Comparison of ENCODE assay signal across 8 mouse cellular contexts in genomic region chr8:69790364-69790763, GRCm38 (mm10). TPM values are rescaled to one million over a fixed set of nuclear protein-coding genes. Genes with fewer than 3 reads are reported as not detected.
DNase-seq lines count a peak whose midpoint lies in the region; ATAC-seq and TF ChIP-seq lines count a peak whose summit lies in the region.

No protein-coding gene starts in this region.

- no peak for ATAC-seq in heart, embryonic 14.5 days (ENCODE audit: insufficient number of reproducible peaks, insufficient read depth, low FRiP score, low read depth)
- ATAC-seq in embryonic facial prominence, embryonic 15.5 days (ENCODE audit: insufficient number of reproducible peaks, low FRiP score, low TSS enrichment, low read depth) = no peak
- peak; percentile 16; the same call in 1 of the 2 replicates for ATAC-seq in neural tube, embryonic 14.5 days (ENCODE audit: low read depth)

- intact Hi-C loops in heart, postnatal 14 days (cut with DNase I) = loop anchor here (5.0 kb wide), 1 partner anchor 73 kb away; no protein-coding TSS in a partner anchor

- H3K4me1 ChIP-seq in heart, embryonic 14.5 days (ENCODE audit: control insufficient read depth in 2 of 2, insufficient read depth in 2 of 2, low read length in 2 of 2) = peaks cover 4 to 19% of the 10 kb centered on the region in 2 experiments; a peak in 3 of 4 replicates
- peaks cover 25% of the 10 kb centered on the region for H3K4me1 ChIP-seq in embryonic facial prominence, embryonic 15.5 days
- peaks cover 23% of the 10 kb centered on the region for H3K4me1 ChIP-seq in limb, embryonic 10.5 days
- H3K4me1 ChIP-seq in neural tube, embryonic 14.5 days (ENCODE audit: control insufficient read depth, insufficient read depth, low read length) = peaks cover 13% of the 10 kb centered on the region

- peak overlapping the region; percentile 73 to 82 for H3K4me3 ChIP-seq in heart, embryonic 14.5 days (ENCODE audit: control insufficient read depth in 1 of 2, insufficient read depth in 1 of 2, low read depth in 1 of 2, low read length in 2 of 2)
- peak overlapping the region; percentile 89 for H3K4me3 ChIP-seq in C2C12 (ENCODE audit: insufficient read depth, poor library complexity, severe bottlenecking)
- H3K4me3 ChIP-seq in embryonic facial prominence, embryonic 15.5 days (replicated peaks) = peak overlapping the region; percentile 100
- peak overlapping the region; percentile 100 for H3K4me3 ChIP-seq in limb, embryonic 10.5 days
- peak overlapping the region; percentile 97 for H3K4me3 ChIP-seq in neural tube, embryonic 14.5 days (ENCODE audit: low read depth, low read length)

- peaks cover 29% of the 10 kb centered on the region for H3K79me3 ChIP-seq in C2C12 (ENCODE audit: low read depth)

- no peaks in the 10 kb centered on the region for H3K27me3 ChIP-seq in heart, embryonic 14.5 days (ENCODE audit: control insufficient read depth, insufficient read depth, low read length)
- H3K27me3 ChIP-seq in C2C12 (ENCODE audit: control insufficient read depth, insufficient read depth, insufficient read length) = no peaks in the 10 kb centered on the region
- no peaks in the 10 kb centered on the region for H3K27me3 ChIP-seq in embryonic facial prominence, embryonic 15.5 days
- no peaks in the 10 kb centered on the region for H3K27me3 ChIP-seq in limb, embryonic 10.5 days (ENCODE audit: low read depth, poor library complexity, severe bottlenecking)
- H3K27me3 ChIP-seq in neural tube, embryonic 14.5 days (ENCODE audit: control insufficient read depth, insufficient read depth, low read length) = no peaks in the 10 kb centered on the region

- no peaks in the 10 kb centered on the region for H3K9me3 ChIP-seq in heart, embryonic 14.5 days (ENCODE audit: control insufficient read depth, low read length)
- H3K9me3 ChIP-seq in embryonic facial prominence, embryonic 15.5 days (replicated peaks) = no peaks in the 10 kb centered on the region
- no peaks in the 10 kb centered on the region for H3K9me3 ChIP-seq in limb, embryonic 10.5 days (replicated peaks)
- H3K9me3 ChIP-seq in neural tube, embryonic 14.5 days (ENCODE audit: control insufficient read depth, low read length) = no peaks in the 10 kb centered on the region

- peaks cover 21% of the 10 kb centered on the region for H3K36me3 ChIP-seq in heart, embryonic 14.5 days (ENCODE audit: control insufficient read depth, insufficient read depth, low read length)
- peaks cover 29% of the 10 kb centered on the region for H3K36me3 ChIP-seq in C2C12 (ENCODE audit: control insufficient read depth, insufficient read depth)
- peaks cover 17% of the 10 kb centered on the region for H3K36me3 ChIP-seq in embryonic facial prominence, embryonic 15.5 days
- peaks cover 29% of the 10 kb centered on the region for H3K36me3 ChIP-seq in limb, embryonic 10.5 days
- peaks cover 4% of the 10 kb centered on the region; the same call in 1 of the 2 replicates for H3K36me3 ChIP-seq in neural tube, embryonic 14.5 days (ENCODE audit: control insufficient read depth, insufficient read depth, low read length)

- H3ac ChIP-seq in C2C12 (ENCODE audit: control insufficient read depth, insufficient read length, low read depth) = peak overlapping the region; percentile 96

- H3K79me2 ChIP-seq in C2C12 (ENCODE audit: control insufficient read depth, insufficient read depth) = peaks cover 45% of the 10 kb centered on the region

- no peak for TF ChIP-seq CTCF in C2C12 (IDR thresholded peaks at IDR 0.05; ENCODE audit: control insufficient read depth, insufficient read depth, insufficient read length)

- WGBS in heart, embryonic 14.5 days = 27% methylated on average over 11 of the region's 11 CpGs
- WGBS in embryonic facial prominence, embryonic 15.5 days = 28% methylated on average over 11 of the region's 11 CpGs
- WGBS in limb, embryonic 10.5 days = 34% methylated on average over 11 of the region's 11 CpGs
- WGBS in neural tube, embryonic 14.5 days = 26% methylated on average over 11 of the region's 11 CpGs

- H3K27ac ChIP-seq in heart, embryonic 14.5 days (replicated peaks in 1 of 2; ENCODE audit: control insufficient read depth in 1 of 2, insufficient read depth in 1 of 2, low read depth in 2 of 2, low read length in 2 of 2) = peak overlapping the region in 1 of 2 experiments; percentile 86; a peak in 2 of 4 replicates
- peak overlapping the region; percentile 89; the same call in 1 of the 2 replicates for H3K27ac ChIP-seq in embryonic facial prominence, embryonic 15.5 days (replicated peaks)
- peak overlapping the region; percentile 96 for H3K27ac ChIP-seq in limb, embryonic 10.5 days
- peak overlapping the region; percentile 63; the same call in 1 of the 2 replicates for H3K27ac ChIP-seq in neural tube, embryonic 14.5 days (ENCODE audit: low read depth, low read length)

- no peak for DNase-seq in heart, postnatal 14 days
- DNase-seq in limb, embryonic 10.5 days (ENCODE audit: low spot score) = no peak
- DNase-seq in gastrocnemius, postnatal 4 days (ENCODE audit: low spot score in 2 of 2) = no peak
- no peak for DNase-seq in frontal cortex, adult 2 months (ENCODE audit: extremely low spot score in 1 of 2, low spot score in 1 of 2)

- peak overlapping the region; percentile 83 for H3K4me2 ChIP-seq in heart, embryonic 14.5 days (ENCODE audit: low read length)
- peak overlapping the region; percentile 77 for H3K4me2 ChIP-seq in embryonic facial prominence, embryonic 15.5 days (replicated peaks)
- H3K4me2 ChIP-seq in neural tube, embryonic 14.5 days (ENCODE audit: low read depth, low read length) = peak overlapping the region; percentile 90

- H3K9ac ChIP-seq in heart, embryonic 14.5 days (ENCODE audit: low read length) = peak overlapping the region; percentile 90
- H3K9ac ChIP-seq in embryonic facial prominence, embryonic 15.5 days = peak overlapping the region; percentile 81; the same call in 1 of the 2 replicates
- H3K9ac ChIP-seq in neural tube, embryonic 14.5 days (replicated peaks; ENCODE audit: low read depth, low read length) = peak overlapping the region; percentile 89

TF ChIP-seq in C2C12, 6 proteins besides CTCF, POLR2A, EP300 and RAD21 (continues in another document):
- TF ChIP-seq MYOD1 (IDR thresholded peaks at IDR 0.05; ENCODE audit: control insufficient read depth, insufficient read length, low read depth) (no peak), MYOG (IDR thresholded peaks at IDR 0.05; ENCODE audit: control insufficient read depth, extremely low read depth, insufficient read length) (no peak), USF1 (IDR thresholded peaks at IDR 0.05; ENCODE audit: low read depth) (no peak)

RNA-seq across cellular contexts. Expression of gene Atp13a1, which starts 0.6 kb away (rescaled TPM):
- polyA plus RNA-seq in heart, embryonic 14.5 days (2014; fragmentation: Nextera tagmentation; extraction: Ambion mirVana) = 25.0 and 27.2 TPM in 2 replicates
- 10 to 100 TPM; 17.8 to 19.3 TPM for total RNA-seq in heart, postnatal 14 days (2021)
- 36.2 TPM for polyA plus RNA-seq in C2C12 (2012; fragmentation: generic; extraction: Trizol)
- 46.5 and 51.9 TPM in 2 replicates for polyA plus RNA-seq in embryonic facial prominence, embryonic 15.5 days (2015; fragmentation: Nextera tagmentation; extraction: Ambion mirVana)
- 65.7 and 70.0 TPM in 2 replicates for polyA plus RNA-seq in limb, embryonic 10.5 days (2016; fragmentation: Nextera tagmentation; extraction: Ambion mirVana)
- 48.0 and 51.1 TPM in 2 replicates for polyA plus RNA-seq in neural tube, embryonic 14.5 days (2014; fragmentation: Nextera tagmentation; extraction: Ambion mirVana)
- total RNA-seq in gastrocnemius, postnatal 4 days (2021) = 10 to 100 TPM; 21.3 to 22.3 TPM
- polyA plus RNA-seq in frontal cortex, adult 2 months (2012; rRNA removed) = 50.6 and 51.6 TPM in 2 replicates

RNA-seq across cellular contexts. Expression of gene Zfp866, which starts 0.6 kb away (rescaled TPM):
- 17.3 and 18.7 TPM in 2 replicates for polyA plus RNA-seq in heart, embryonic 14.5 days (2014; fragmentation: Nextera tagmentation; extraction: Ambion mirVana)
- total RNA-seq in heart, postnatal 14 days (2021) = 10 to 100 TPM; 19.5 to 19.8 TPM
- polyA plus RNA-seq in C2C12 (2012; fragmentation: generic; extraction: Trizol) = 3.9 TPM
- 28.2 and 30.6 TPM in 2 replicates for polyA plus RNA-seq in embryonic facial prominence, embryonic 15.5 days (2015; fragmentation: Nextera tagmentation; extraction: Ambion mirVana)
- polyA plus RNA-seq in limb, embryonic 10.5 days (2016; fragmentation: Nextera tagmentation; extraction: Ambion mirVana) = 31.1 and 38.1 TPM in 2 replicates
- 47.1 and 47.7 TPM in 2 replicates for polyA plus RNA-seq in neural tube, embryonic 14.5 days (2014; fragmentation: Nextera tagmentation; extraction: Ambion mirVana)
- total RNA-seq in gastrocnemius, postnatal 4 days (2021) = 10 to 100 TPM; 18.9 to 21.5 TPM
- polyA plus RNA-seq in frontal cortex, adult 2 months (2012; rRNA removed) = 22.4 and 23.2 TPM in 2 replicates

RNA-seq across cellular contexts. Expression of gene Gm20422, which starts 15.7 kb away (rescaled TPM):
- polyA plus RNA-seq in heart, embryonic 14.5 days (2014; fragmentation: Nextera tagmentation; extraction: Ambion mirVana) = 0.98 TPM in 1 of 2 replicates, not detected in the other
- total RNA-seq in heart, postnatal 14 days (2021) = 1 to 10 TPM; 1.9 to 2.2 TPM
- polyA plus RNA-seq in C2C12 (2012; fragmentation: generic; extraction: Trizol) = 0.28 TPM
- polyA plus RNA-seq in embryonic facial prominence, embryonic 15.5 days (2015; fragmentation: Nextera tagmentation; extraction: Ambion mirVana) = 0.84 TPM in 1 of 2 replicates, not detected in the other
- polyA plus RNA-seq in limb, embryonic 10.5 days (2016; fragmentation: Nextera tagmentation; extraction: Ambion mirVana) = 0.19 TPM in 1 of 2 replicates, not detected in the other
- 0.45 and 0.86 TPM in 2 replicates for polyA plus RNA-seq in neural tube, embryonic 14.5 days (2014; fragmentation: Nextera tagmentation; extraction: Ambion mirVana)
- 1 to 10 TPM; 4.0 to 6.3 TPM for total RNA-seq in gastrocnemius, postnatal 4 days (2021)
- 0.92 TPM in 1 of 2 replicates, not detected in the other for polyA plus RNA-seq in frontal cortex, adult 2 months (2012; rRNA removed)

RNA-seq across cellular contexts. Expression of gene Gmip, which starts 18.1 kb away (rescaled TPM):
- 6.2 and 7.3 TPM in 2 replicates for polyA plus RNA-seq in heart, embryonic 14.5 days (2014; fragmentation: Nextera tagmentation; extraction: Ambion mirVana)
- total RNA-seq in heart, postnatal 14 days (2021) = 1 to 10 TPM; 4.5 to 4.6 TPM
- polyA plus RNA-seq in C2C12 (2012; fragmentation: generic; extraction: Trizol) = 6.8 TPM
- 9.4 and 9.5 TPM in 2 replicates for polyA plus RNA-seq in embryonic facial prominence, embryonic 15.5 days (2015; fragmentation: Nextera tagmentation; extraction: Ambion mirVana)
- 9.3 and 9.6 TPM in 2 replicates for polyA plus RNA-seq in limb, embryonic 10.5 days (2016; fragmentation: Nextera tagmentation; extraction: Ambion mirVana)
- polyA plus RNA-seq in neural tube, embryonic 14.5 days (2014; fragmentation: Nextera tagmentation; extraction: Ambion mirVana) = 27.5 and 31.3 TPM in 2 replicates
- total RNA-seq in gastrocnemius, postnatal 4 days (2021) = 10 to 100 TPM; 10.3 to 11.6 TPM
- polyA plus RNA-seq in frontal cortex, adult 2 months (2012; rRNA removed) = 14.3 and 16.9 TPM in 2 replicates

RNA-seq across cellular contexts. Expression of gene Lpar2, which starts 31.9 kb away (rescaled TPM):
- polyA plus RNA-seq in heart, embryonic 14.5 days (2014; fragmentation: Nextera tagmentation; extraction: Ambion mirVana) = 0.19 and 0.24 TPM in 2 replicates
- under 1 TPM; 0.45 to 0.59 TPM for total RNA-seq in heart, postnatal 14 days (2021)
- 1.5 TPM for polyA plus RNA-seq in C2C12 (2012; fragmentation: generic; extraction: Trizol)
- 0.33 and 0.54 TPM in 2 replicates for polyA plus RNA-seq in embryonic facial prominence, embryonic 15.5 days (2015; fragmentation: Nextera tagmentation; extraction: Ambion mirVana)
- 1.4 and 1.6 TPM in 2 replicates for polyA plus RNA-seq in limb, embryonic 10.5 days (2016; fragmentation: Nextera tagmentation; extraction: Ambion mirVana)
- 0.84 and 1.3 TPM in 2 replicates for polyA plus RNA-seq in neural tube, embryonic 14.5 days (2014; fragmentation: Nextera tagmentation; extraction: Ambion mirVana)
- under 1 TPM; 0.22 to 0.31 TPM for total RNA-seq in gastrocnemius, postnatal 4 days (2021)
- 0.76 and 0.86 TPM in 2 replicates for polyA plus RNA-seq in frontal cortex, adult 2 months (2012; rRNA removed)
